In the genomic region with DNA sequence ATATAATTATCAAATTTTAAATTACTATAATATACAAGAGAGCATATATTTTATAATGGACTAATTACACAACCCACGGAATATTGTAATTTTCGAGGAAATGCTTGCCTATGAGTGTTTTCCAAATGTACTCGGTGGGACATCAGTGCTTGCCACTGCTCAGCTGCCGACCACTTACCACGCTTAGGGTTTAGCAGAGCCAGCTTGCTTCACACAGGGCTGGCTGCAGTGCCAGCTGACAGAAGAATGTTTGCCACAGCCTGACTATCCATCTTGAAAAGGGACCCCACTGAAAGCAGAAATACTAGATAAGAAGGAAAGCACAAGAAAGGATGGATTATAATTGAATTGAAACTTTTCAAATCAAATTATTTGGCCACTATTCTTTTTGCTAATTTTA, we compare ENCODE assay signal across 28 mouse cellular contexts. TPM values are rescaled to one million over a fixed set of nuclear protein-coding genes. Genes with fewer than 3 reads are reported as not detected.
DNase-seq lines count a peak whose midpoint lies in the region; ATAC-seq and TF ChIP-seq lines count a peak whose summit lies in the region.
"Had no signal": no experiment of that assay in that cellular context is flagged by ENCODE, and none has a peak within 500 bp of the region (broad histone marks: within the 10 kb centered on the region; RNA-seq: fewer than 3 reads in every experiment).

No protein-coding gene starts in this region.

- H3K36me3 ChIP-seq in hindbrain, postnatal 0 days (ENCODE audit: insufficient read depth, low read length): no peaks in the 10 kb centered on the region
- H3K36me3 ChIP-seq in hindbrain, embryonic 14.5 days (replicated peaks; ENCODE audit: control insufficient read depth, insufficient read depth): no peaks in the 10 kb centered on the region
- H3K36me3 ChIP-seq in midbrain, postnatal 0 days (ENCODE audit: insufficient read depth, low read length): no peaks in the 10 kb centered on the region
- H3K36me3 ChIP-seq in midbrain, embryonic 16.5 days (ENCODE audit: control insufficient read depth, insufficient read depth, low read length): no peaks in the 10 kb centered on the region
- H3K36me3 ChIP-seq: embryonic facial prominence, embryonic 13.5 days; forebrain, embryonic 10.5 days; forebrain, embryonic 15.5 days; G1E; heart, embryonic 12.5 days; heart, embryonic 15.5 days; hindbrain, embryonic 10.5 days; hindbrain, embryonic 13.5 days had no signal

- no peak overlapping the region for H3K27ac ChIP-seq in hindbrain, postnatal 0 days
- no peak overlapping the region for H3K27ac ChIP-seq in hindbrain, embryonic 14.5 days
- H3K27ac ChIP-seq in midbrain, postnatal 0 days (ENCODE audit: low read depth, low read length): no peak overlapping the region
- no peak overlapping the region for H3K27ac ChIP-seq in midbrain, embryonic 16.5 days (ENCODE audit: low read length)
- H3K27ac ChIP-seq: embryonic facial prominence, embryonic 13.5 days; forebrain, embryonic 10.5 days; forebrain, embryonic 15.5 days; heart, embryonic 15.5 days; hindbrain, embryonic 10.5 days; hindbrain, embryonic 13.5 days had no signal

- peaks cover 3% of the 10 kb centered on the region; the same call in 1 of the 2 replicates for H3K4me1 ChIP-seq in hindbrain, postnatal 0 days (ENCODE audit: insufficient read depth, low read length)
- peaks cover 5% of the 10 kb centered on the region; the same call in 1 of the 2 replicates for H3K4me1 ChIP-seq in hindbrain, embryonic 14.5 days (replicated peaks; ENCODE audit: control insufficient read depth, insufficient read depth, low read length)
- no peaks in the 10 kb centered on the region for H3K4me1 ChIP-seq in midbrain, postnatal 0 days (ENCODE audit: insufficient read depth, low read length)
- H3K4me1 ChIP-seq in midbrain, embryonic 16.5 days (ENCODE audit: control insufficient read depth, insufficient read depth, low read length): peaks cover 3% of the 10 kb centered on the region; the same call in 1 of the 2 replicates
- H3K4me1 ChIP-seq: forebrain, embryonic 15.5 days had no signal

- no peaks in the 10 kb centered on the region for H3K9me3 ChIP-seq in hindbrain, postnatal 0 days (ENCODE audit: low read length)
- no peaks in the 10 kb centered on the region for H3K9me3 ChIP-seq in hindbrain, embryonic 14.5 days (ENCODE audit: control insufficient read depth, low read length)
- no peaks in the 10 kb centered on the region for H3K9me3 ChIP-seq in midbrain, postnatal 0 days (ENCODE audit: low read length)
- no peaks in the 10 kb centered on the region for H3K9me3 ChIP-seq in midbrain, embryonic 16.5 days (replicated peaks; ENCODE audit: control insufficient read depth, low read length, poor library complexity, severe bottlenecking)
- H3K9me3 ChIP-seq: embryonic facial prominence, embryonic 13.5 days; forebrain, embryonic 10.5 days; forebrain, embryonic 15.5 days; G1E; heart, embryonic 12.5 days; heart, embryonic 15.5 days; hindbrain, embryonic 10.5 days; hindbrain, embryonic 13.5 days had no signal

- 44% methylated on average over 5 of the region's 5 CpGs for WGBS in hindbrain, postnatal 0 days
- WGBS in hindbrain, embryonic 14.5 days: 56% methylated on average over 5 of the region's 5 CpGs
- WGBS in midbrain, postnatal 0 days: 54% methylated on average over 5 of the region's 5 CpGs
- WGBS in midbrain, embryonic 16.5 days: 55% methylated on average over 5 of the region's 5 CpGs

- H3K4me3 ChIP-seq in hindbrain, postnatal 0 days (ENCODE audit: low read length): no peak overlapping the region
- H3K4me3 ChIP-seq in hindbrain, embryonic 14.5 days (replicated peaks; ENCODE audit: low read length): no peak overlapping the region
- no peak overlapping the region for H3K4me3 ChIP-seq in midbrain, postnatal 0 days (ENCODE audit: low read depth, low read length)
- no peak overlapping the region for H3K4me3 ChIP-seq in midbrain, embryonic 16.5 days (ENCODE audit: low read depth, low read length)
- H3K4me3 ChIP-seq: embryonic facial prominence, embryonic 13.5 days; forebrain, embryonic 10.5 days; forebrain, embryonic 15.5 days; heart, embryonic 12.5 days; heart, embryonic 15.5 days; hindbrain, embryonic 10.5 days; hindbrain, embryonic 13.5 days had no signal

- peak; percentile 30 to 35 for DNase-seq in cerebellum, postnatal 14 days
- DNase-seq in cerebellum, adult 11-12 months: no peak
- DNase-seq in hindbrain, postnatal 0 days (ENCODE audit: low spot score): peak; percentile 43
- no peak for DNase-seq in hindbrain, embryonic 14.5 days (ENCODE audit: low spot score)
- DNase-seq in midbrain, postnatal 0 days (ENCODE audit: low spot score): peak; percentile 59
- DNase-seq in layer of hippocampus, postnatal 36 days: no peak
- DNase-seq: adrenal gland, postnatal 10 days; adrenal gland, postnatal 36 days; B cell, adult 2 months; cerebellum, adult 8-10 months; cerebellum, postnatal 25 days; gastrocnemius, postnatal 25 days; heart, adult 18-20 months; heart, postnatal 10 days; heart, postnatal 36 days had no signal

- no peak overlapping the region for H3K4me2 ChIP-seq in hindbrain, postnatal 0 days (ENCODE audit: low read depth, low read length)
- no peak overlapping the region for H3K4me2 ChIP-seq in hindbrain, embryonic 14.5 days (replicated peaks)
- H3K4me2 ChIP-seq in midbrain, postnatal 0 days (ENCODE audit: low read depth, low read length, poor library complexity, severe bottlenecking): no peak overlapping the region
- H3K4me2 ChIP-seq in midbrain, embryonic 16.5 days (ENCODE audit: low read length): no peak overlapping the region
- H3K4me2 ChIP-seq: embryonic facial prominence, embryonic 13.5 days; forebrain, embryonic 15.5 days; heart, embryonic 12.5 days; heart, embryonic 15.5 days; hindbrain, embryonic 13.5 days had no signal

- H3K9ac ChIP-seq in hindbrain, postnatal 0 days (replicated peaks; ENCODE audit: low read length): no peak overlapping the region
- H3K9ac ChIP-seq in hindbrain, embryonic 14.5 days: no peak overlapping the region
- H3K9ac ChIP-seq in midbrain, postnatal 0 days (replicated peaks; ENCODE audit: low read length, poor library complexity, severe bottlenecking): no peak overlapping the region
- no peak overlapping the region for H3K9ac ChIP-seq in midbrain, embryonic 16.5 days (ENCODE audit: low read depth, low read length)
- H3K9ac ChIP-seq: embryonic facial prominence, embryonic 13.5 days; forebrain, embryonic 15.5 days; heart, embryonic 12.5 days; heart, embryonic 15.5 days; hindbrain, embryonic 13.5 days had no signal

- ATAC-seq in hindbrain, postnatal 0 days: no peak
- ATAC-seq in hindbrain, embryonic 14.5 days (ENCODE audit: low FRiP score): no peak
- ATAC-seq in midbrain, postnatal 0 days (ENCODE audit: low FRiP score): no peak
- no peak for ATAC-seq in midbrain, embryonic 16.5 days
- ATAC-seq: forebrain, embryonic 15.5 days; Patski had no signal

- TF ChIP-seq CTCF in hindbrain, postnatal 0 days (IDR thresholded peaks at IDR 0.05; ENCODE audit: low read depth): no peak
- no peak for TF ChIP-seq CTCF in midbrain, postnatal 0 days (IDR thresholded peaks at IDR 0.05)

- no peaks in the 10 kb centered on the region for H3K27me3 ChIP-seq in hindbrain, postnatal 0 days (ENCODE audit: insufficient read depth, low read length)
- H3K27me3 ChIP-seq in hindbrain, embryonic 14.5 days (ENCODE audit: control insufficient read depth, insufficient read depth, low read length): no peaks in the 10 kb centered on the region
- H3K27me3 ChIP-seq in midbrain, postnatal 0 days (ENCODE audit: insufficient read depth, low read length): no peaks in the 10 kb centered on the region
- no peaks in the 10 kb centered on the region for H3K27me3 ChIP-seq in midbrain, embryonic 16.5 days (ENCODE audit: control insufficient read depth, insufficient read depth, low read depth, low read length)
- H3K27me3 ChIP-seq: CH12.LX; embryonic facial prominence, embryonic 13.5 days; forebrain, embryonic 15.5 days; heart, embryonic 12.5 days; heart, embryonic 15.5 days; hindbrain, embryonic 13.5 days had no signal

RNA-seq across cellular contexts. Expression of gene Armc3, which starts 39.6 kb away (rescaled TPM):
- total RNA-seq in hindbrain, postnatal 0 days (2014; rRNA removed): 0.84 and 0.97 TPM in 2 replicates
- 1.2 and 1.5 TPM in 2 replicates for polyA plus RNA-seq in hindbrain, postnatal 0 days (2015; fragmentation: Nextera tagmentation; extraction: Ambion mirVana)
- polyA plus RNA-seq in hindbrain, embryonic 14.5 days (2014; fragmentation: Nextera tagmentation; extraction: Ambion mirVana): 2.1 TPM in 2 replicates
- total RNA-seq in midbrain, postnatal 0 days (2014; rRNA removed): 0.82 and 1.0 TPM in 2 replicates
- polyA plus RNA-seq in midbrain, postnatal 0 days (2015; fragmentation: Nextera tagmentation; extraction: Ambion mirVana): 0.77 and 1.1 TPM in 2 replicates
- polyA plus RNA-seq in midbrain, embryonic 16.5 days (2015; fragmentation: Nextera tagmentation; extraction: Ambion mirVana): 2.1 and 2.2 TPM in 2 replicates
- total RNA-seq in layer of hippocampus, postnatal 36 days (2021): under 1 TPM; 0.40 to 0.73 TPM
- total RNA-seq: adrenal gland, adult 18-20 months; adrenal gland, postnatal 36 days; gastrocnemius, adult 8-10 months; gastrocnemius, postnatal 25 days; heart, postnatal 10 days; heart, postnatal 36 days had no signal
- polyA plus RNA-seq: G1E; heart, embryonic 12.5 days; Patski had no signal

Comparison
In these comparisons a context has a peak if more than half of its experiments do, and no peak if none do; other contexts are left out.
1. DNase-seq: peak in cerebellum, postnatal 14 days (2 of 2), hindbrain, postnatal 0 days (single experiment) and midbrain, postnatal 0 days (single experiment); none in cerebellum, adult 11-12 months (single experiment), hindbrain, embryonic 14.5 days (single experiment) and layer of hippocampus, postnatal 36 days (0 of 2).